Mouse (Mus musculus): ENCODE results near the gene Sorcs3. TPM values are rescaled to one million over a fixed set of nuclear protein-coding genes. Genes with fewer than 3 reads are reported as not detected.

Sorcs3 gene
- total and polyA plus RNA-seq, 3 experiments: not detected

DNA sequence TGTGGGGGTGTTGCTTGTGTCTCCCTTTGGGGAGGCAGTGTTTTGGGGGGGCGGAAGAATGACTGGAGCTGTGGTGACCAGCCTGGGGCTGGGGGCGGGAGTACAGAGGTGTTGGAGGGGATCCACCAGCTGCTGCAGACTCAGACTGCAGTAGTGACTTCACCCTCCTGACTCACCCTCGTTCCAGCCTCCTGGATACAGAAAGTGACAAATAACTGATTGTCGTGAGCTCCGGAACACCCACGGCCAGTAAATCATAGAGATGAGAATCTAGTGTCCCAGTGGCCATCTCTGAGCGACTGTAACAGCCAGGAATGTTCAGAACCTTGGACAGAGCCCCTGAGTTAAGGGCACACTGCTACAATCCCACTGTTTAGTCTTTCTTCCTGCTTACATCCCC is 53.4 kb downstream of the Sorcs3 start:
- TF ChIP-seq MAX (IDR thresholded peaks at IDR 0.05; ENCODE audit: low read length): no peak
- Histone ChIP-seq H3K4me3 (ENCODE audit: control insufficient read depth in 1 of 2, insufficient read depth in 1 of 2, low read depth in 2 of 2, low read length in 2 of 2) (no peak overlapping the region), H3K27ac (ENCODE audit: control insufficient read depth, low read depth, low read length) (no peak overlapping the region), H3K9ac (ENCODE audit: control insufficient read depth, low read depth, low read length, poor library complexity, severe bottlenecking) (no peak overlapping the region), H3K9me3 (replicated peaks; ENCODE audit: insufficient read depth, low read length) (no peaks in the 10 kb centered on the region), H3K27me3 (ENCODE audit: control insufficient read depth in 1 of 2, insufficient read depth in 2 of 2, low read length in 2 of 2) (no peaks in the 10 kb centered on the region), H3K36me3 (ENCODE audit: control insufficient read depth in 1 of 2, insufficient read depth in 2 of 2, low read length in 2 of 2) (no peaks in the 10 kb centered on the region), H3K79me2 (ENCODE audit: control insufficient read depth, insufficient read depth, low read length, poor library complexity) (no peaks in the 10 kb centered on the region), H3K4me1 (ENCODE audit: control insufficient read depth in 1 of 2, insufficient read depth in 2 of 2, low read length in 2 of 2) (no peaks in the 10 kb centered on the region)
- peak; percentile 6 for DNase-seq (ENCODE audit: low read depth, low spot score)

DNA sequence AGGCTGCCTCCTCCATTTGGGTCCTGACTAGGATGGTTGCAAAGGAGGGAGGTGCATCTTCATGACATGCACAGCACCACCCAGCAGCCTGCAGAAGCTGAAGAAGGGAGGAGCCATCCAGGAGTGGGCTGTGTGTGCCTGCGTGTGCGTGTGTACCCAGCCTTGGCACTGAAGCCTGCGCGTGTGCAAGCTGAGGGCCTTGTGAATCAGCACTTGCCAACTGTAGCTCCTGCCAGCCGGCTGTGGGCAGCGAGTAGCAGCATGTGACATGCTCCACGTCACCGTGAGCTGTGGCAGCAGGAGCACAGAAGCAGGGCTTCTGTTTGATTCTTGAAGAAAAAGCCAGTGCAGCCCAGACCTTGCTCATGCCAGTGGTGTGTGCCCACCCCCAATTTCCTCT is 54.8 kb downstream of the Sorcs3 start:
- no peaks in the 10 kb centered on the region for H3K36me3 ChIP-seq (ENCODE audit: control insufficient read depth in 1 of 2, insufficient read depth in 2 of 2, low read length in 2 of 2)
- H3K27me3 ChIP-seq (ENCODE audit: control insufficient read depth in 1 of 2, insufficient read depth in 2 of 2, low read length in 2 of 2): no peaks in the 10 kb centered on the region
- H3K79me2 ChIP-seq (ENCODE audit: control insufficient read depth, insufficient read depth, low read length, poor library complexity): no peaks in the 10 kb centered on the region
- DNase-seq (ENCODE audit: low read depth, low spot score): no peak
- H3K9ac ChIP-seq (ENCODE audit: control insufficient read depth, low read depth, low read length, poor library complexity, severe bottlenecking): no peak overlapping the region
- H3K9me3 ChIP-seq (replicated peaks; ENCODE audit: insufficient read depth, low read length): no peaks in the 10 kb centered on the region
- no peak overlapping the region for H3K27ac ChIP-seq (ENCODE audit: control insufficient read depth, low read depth, low read length)
- TF ChIP-seq MYC (IDR thresholded peaks at IDR 0.05; ENCODE audit: low read depth, low read length): no peak
- TF ChIP-seq TBP (IDR thresholded peaks at IDR 0.05; ENCODE audit: low read depth, low read length): no peak
- no peak for TF ChIP-seq MEF2A (IDR thresholded peaks at IDR 0.05; ENCODE audit: extremely low read depth, insufficient replicate concordance, low read depth, low read length, poor library complexity, severe bottlenecking)
- TF ChIP-seq RAD21 (IDR thresholded peaks at IDR 0.05; ENCODE audit: low read depth, low read length): no peak
- TF ChIP-seq CTCF (IDR thresholded peaks at IDR 0.05 in 2 of 3, conservative IDR thresholded peaks at IDR 0.05 in 1 of 3; ENCODE audit: control insufficient read depth in 1 of 3, insufficient read depth in 1 of 3, low read depth in 2 of 3, low read length in 3 of 3, poor library complexity in 1 of 3, severe bottlenecking in 1 of 3): no peak
- TF ChIP-seq ZKSCAN1 (IDR thresholded peaks at IDR 0.05; ENCODE audit: low read depth, low read length): no peak
- no peak for TF ChIP-seq MAFK (IDR thresholded peaks at IDR 0.05; ENCODE audit: borderline replicate concordance, low read depth, low read length)
- no peak for TF ChIP-seq KAT2A (conservative IDR thresholded peaks at IDR 0.05; ENCODE audit: low read depth, low read length)
- no peak for TF ChIP-seq E2F4 (IDR thresholded peaks at IDR 0.05; ENCODE audit: borderline replicate concordance, low read depth, low read length)
- TF ChIP-seq ZMIZ1 (IDR thresholded peaks at IDR 0.05; ENCODE audit: low read depth, low read length): no peak
- TF ChIP-seq NELFE (IDR thresholded peaks at IDR 0.05; ENCODE audit: low read depth, low read length): no peak
- H3K4me3 ChIP-seq (ENCODE audit: control insufficient read depth in 1 of 2, insufficient read depth in 1 of 2, low read depth in 2 of 2, low read length in 2 of 2): no peak overlapping the region
- no peaks in the 10 kb centered on the region for H3K4me1 ChIP-seq (ENCODE audit: control insufficient read depth in 1 of 2, insufficient read depth in 2 of 2, low read length in 2 of 2)

DNA sequence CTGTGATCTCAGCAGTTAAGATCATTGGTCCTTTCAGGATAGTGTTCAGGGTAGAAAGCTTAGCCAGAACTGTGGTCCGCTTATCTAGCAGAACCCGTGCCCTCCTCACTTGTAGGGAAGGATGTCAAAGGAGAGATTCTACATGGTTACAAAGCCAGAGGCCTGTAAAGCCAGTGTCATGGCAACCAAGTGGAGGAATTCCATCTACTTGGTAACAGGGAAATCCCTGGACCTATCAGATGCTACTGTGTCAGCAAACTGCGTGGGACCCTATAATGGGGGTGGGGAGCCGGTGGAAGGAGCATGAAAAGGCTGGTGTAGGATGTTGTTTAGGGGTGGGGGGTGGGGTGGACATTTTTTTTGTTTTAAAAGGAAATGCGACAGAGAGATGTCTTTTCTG is 57.9 kb downstream of the Sorcs3 start:
- Histone ChIP-seq H3K9me3 (replicated peaks; ENCODE audit: insufficient read depth, low read length) (no peaks in the 10 kb centered on the region), H3K27ac (ENCODE audit: control insufficient read depth, low read depth, low read length) (no peak overlapping the region), H3K79me2 (ENCODE audit: control insufficient read depth, insufficient read depth, low read length, poor library complexity) (no peaks in the 10 kb centered on the region), H3K36me3 (ENCODE audit: control insufficient read depth in 1 of 2, insufficient read depth in 2 of 2, low read length in 2 of 2) (no peaks in the 10 kb centered on the region), H3K9ac (ENCODE audit: control insufficient read depth, low read depth, low read length, poor library complexity, severe bottlenecking) (no peak overlapping the region), H3K27me3 (ENCODE audit: control insufficient read depth in 1 of 2, insufficient read depth in 2 of 2, low read length in 2 of 2) (no peaks in the 10 kb centered on the region), H3K4me1 (ENCODE audit: control insufficient read depth in 1 of 2, insufficient read depth in 2 of 2, low read length in 2 of 2) (no peaks in the 10 kb centered on the region), H3K4me3 (ENCODE audit: control insufficient read depth in 1 of 2, insufficient read depth in 1 of 2, low read depth in 2 of 2, low read length in 2 of 2) (no peak overlapping the region)
- TF ChIP-seq TAL1 (IDR thresholded peaks at IDR 0.05; ENCODE audit: low read length) (no peak), GABPA (IDR thresholded peaks at IDR 0.05; ENCODE audit: low read depth, low read length) (no peak), EP300 (IDR thresholded peaks at IDR 0.05; ENCODE audit: low read depth in 1 of 2, low read length in 2 of 2) (no peak), NELFE (IDR thresholded peaks at IDR 0.05; ENCODE audit: low read depth, low read length) (no peak), MXI1 (IDR thresholded peaks at IDR 0.05; ENCODE audit: low read depth, low read length) (no peak), ZMIZ1 (IDR thresholded peaks at IDR 0.05; ENCODE audit: low read depth, low read length) (no peak)
- no peak for DNase-seq (ENCODE audit: low read depth, low spot score)
